Mouse (Mus musculus): ENCODE measurements around the gene Gm35549.
"Not testable (repeated sequence)": the region's sequence is repeated elsewhere in the genome, so short reads cannot be mapped to it uniquely, and the experiment has no call there.

Gm35549 gene

GRCm38 (mm10) chr9:122843760-122844159 is at the start of gene Gm35549:
Gm35549 (minus strand) TSS chr9:122844035.
- no peak for DNase-seq (ENCODE audit: low spot score)

DNA sequence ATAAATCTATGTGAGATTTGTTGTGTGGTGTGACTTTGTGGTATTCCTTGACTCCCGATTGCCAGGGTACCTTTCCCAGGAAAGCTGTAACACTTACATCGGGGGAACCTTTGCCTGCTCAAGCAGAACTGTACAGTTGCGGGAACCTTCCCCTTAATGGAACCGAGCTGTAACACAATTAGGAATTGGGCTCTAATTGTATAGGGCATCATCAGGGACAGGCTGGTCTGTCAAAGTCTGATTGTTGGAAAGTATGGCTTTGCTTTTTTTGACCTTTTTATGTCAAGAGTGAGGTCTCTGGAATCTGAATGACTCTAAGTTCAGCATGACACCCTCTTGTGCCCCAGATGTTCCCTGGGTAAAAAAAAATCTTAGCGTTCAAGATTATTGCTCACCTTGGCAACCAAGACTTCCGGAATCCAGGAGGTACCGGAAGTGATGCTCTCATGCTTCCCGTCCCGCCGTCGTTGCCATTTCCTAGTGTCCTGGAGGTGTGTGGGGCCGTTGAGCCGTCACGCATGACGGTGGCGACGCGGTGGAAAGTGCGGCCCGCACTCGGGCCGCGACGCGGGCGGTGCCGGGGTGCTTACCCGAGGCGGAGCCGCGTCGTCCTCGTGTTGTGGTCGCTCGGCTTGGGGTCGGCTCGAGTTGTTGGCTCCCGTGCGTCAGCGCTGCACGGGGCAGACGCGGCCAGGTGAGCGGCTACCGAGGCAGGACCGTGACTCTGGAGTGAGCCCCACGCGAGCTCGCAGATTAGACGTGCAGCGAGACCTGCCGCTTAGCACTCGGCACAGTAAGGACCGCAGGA is 42.7 kb upstream of the Gm35549 start:
- DNase-seq (ENCODE audit: low spot score): peak; percentile 81

- no peak for DNase-seq (ENCODE audit: low spot score)
Measured at GRCm38 (mm10) chr9:122885385-122885784, 41.5 kb upstream of the Gm35549 start, which contains the start of gene Zkscan7. Zkscan7 (plus strand) TSS chr9:122885685.

- DNase-seq (ENCODE audit: low spot score): no peak
Measured at GRCm38 (mm10) chr9:122875145-122875544, 31.3 kb upstream of the Gm35549 start.

DNA sequence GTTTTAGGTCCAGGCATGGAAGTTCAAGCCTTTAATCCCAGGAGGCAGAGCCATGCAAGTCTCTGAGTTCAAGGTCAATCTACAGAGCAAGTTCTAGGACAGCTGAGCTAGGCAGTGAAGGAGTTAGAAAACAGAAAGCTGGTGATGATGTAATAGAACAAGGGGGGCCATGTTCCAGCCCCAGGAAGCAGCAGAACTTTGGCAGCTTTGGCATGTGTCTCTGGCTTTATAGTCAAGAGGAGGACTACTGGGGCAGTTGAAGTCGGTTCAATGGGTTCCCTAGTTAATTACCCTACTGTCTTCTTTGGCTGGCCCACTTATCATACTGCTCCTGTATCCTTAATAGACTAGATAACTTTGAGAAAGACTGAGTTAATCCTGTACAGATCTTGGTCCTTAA is 30.8 kb upstream of the Gm35549 start:
- DNase-seq (ENCODE audit: low spot score): no peak

GRCm38 (mm10) chr9:122872595-122872994 is 28.8 kb upstream of the Gm35549 start:
- no peak for DNase-seq (ENCODE audit: low spot score)

DNA sequence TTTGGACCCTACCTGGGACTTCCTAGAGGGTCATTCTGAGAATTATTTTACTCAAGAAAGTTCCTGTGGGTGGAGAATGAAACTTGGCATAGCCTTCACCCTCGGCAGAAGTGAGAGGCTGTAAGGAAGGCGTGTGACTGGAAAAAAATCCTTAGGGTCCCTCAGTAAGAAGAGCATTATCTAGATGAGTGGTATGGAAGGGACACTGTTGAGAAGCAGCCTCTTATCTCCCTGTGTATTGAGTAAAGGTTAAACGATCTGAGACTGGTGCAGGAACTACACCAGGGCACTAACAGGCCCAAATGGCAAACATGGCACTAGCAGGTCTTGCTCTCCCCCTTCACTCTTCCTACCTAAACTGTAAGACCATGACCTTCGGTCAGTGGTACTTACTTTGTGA is 22.4 kb upstream of the Gm35549 start:
- DNase-seq (ENCODE audit: low spot score): no peak

GRCm38 (mm10) chr9:122865697-122866166 is 21.9 kb upstream of the Gm35549 start, which contains the start of gene Zfp445:
Zfp445 (minus strand) TSS chr9:122866006.
- DNase-seq (ENCODE audit: low spot score): peak; percentile 86

- DNase-seq (ENCODE audit: low spot score): no peak
Measured at GRCm38 (mm10) chr9:122864848-122865247, 21.0 kb upstream of the Gm35549 start.

- no peak for DNase-seq (ENCODE audit: low spot score)
Measured at GRCm38 (mm10) chr9:122863731-122864130, 19.9 kb upstream of the Gm35549 start.

DNA sequence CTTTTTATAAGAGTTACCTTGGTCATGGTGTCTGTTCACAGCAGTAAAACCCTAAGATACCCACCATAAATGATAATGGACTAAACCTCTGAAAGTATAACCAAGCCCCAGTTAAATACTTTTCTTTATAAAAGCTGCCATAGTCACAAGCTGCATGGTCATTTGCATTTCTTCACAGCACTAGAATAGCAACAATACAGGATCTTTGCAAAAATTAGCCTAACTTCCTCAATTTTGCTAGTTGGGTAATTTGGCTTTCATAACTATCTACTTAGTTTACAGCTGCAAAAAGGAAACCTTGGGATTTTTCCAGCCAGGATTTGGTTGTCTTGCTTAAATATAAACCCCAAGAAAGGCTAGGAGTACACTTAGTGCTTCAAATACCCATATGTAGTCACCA is 16.9 kb upstream of the Gm35549 start:
- DNase-seq (ENCODE audit: low spot score): no peak

DNA sequence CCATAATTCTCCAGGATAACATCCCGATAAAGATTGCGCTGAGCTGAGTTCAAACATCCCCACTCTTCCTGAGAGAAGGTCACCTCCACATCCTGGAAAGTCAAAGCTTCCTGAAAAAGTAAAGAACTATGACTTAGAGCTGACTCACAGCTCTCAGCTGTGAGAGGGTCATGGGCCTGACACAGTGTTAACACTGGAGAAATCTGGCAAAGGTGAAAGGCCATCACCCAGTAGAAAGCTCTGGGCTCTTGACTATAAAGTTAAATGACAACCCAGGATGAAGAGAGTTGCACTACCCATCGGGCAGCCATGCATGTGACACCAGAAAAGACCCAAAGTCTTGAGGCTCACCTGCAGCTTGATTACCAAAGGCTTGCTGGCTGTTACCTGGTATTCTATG is 12.9 kb upstream of the Gm35549 start:
- no peak for DNase-seq (ENCODE audit: low spot score)

- no peak for DNase-seq (ENCODE audit: low spot score)
Measured at GRCm38 (mm10) chr9:122855617-122856016, 11.8 kb upstream of the Gm35549 start.

DNA sequence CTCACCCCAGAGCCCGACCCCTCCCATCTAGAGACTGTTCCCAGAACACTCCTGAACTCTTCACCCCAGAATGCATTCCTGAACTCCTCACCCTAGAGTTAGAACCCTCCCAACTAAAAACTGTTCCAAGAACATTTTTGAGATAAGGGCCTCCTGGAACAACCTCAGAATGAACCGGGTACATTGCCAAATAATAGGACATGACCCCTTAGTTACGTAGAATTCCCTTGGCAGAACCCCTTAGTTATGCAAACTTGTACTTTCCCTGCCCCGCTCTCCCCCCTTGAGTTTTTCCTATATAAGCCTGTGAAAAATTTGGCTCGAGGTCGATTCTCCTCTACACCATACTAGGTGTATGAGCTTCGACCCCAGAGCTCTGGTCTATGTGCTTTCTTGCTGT is 11.3 kb upstream of the Gm35549 start:
- DNase-seq (ENCODE audit: low spot score): not testable (repeated sequence)

DNA sequence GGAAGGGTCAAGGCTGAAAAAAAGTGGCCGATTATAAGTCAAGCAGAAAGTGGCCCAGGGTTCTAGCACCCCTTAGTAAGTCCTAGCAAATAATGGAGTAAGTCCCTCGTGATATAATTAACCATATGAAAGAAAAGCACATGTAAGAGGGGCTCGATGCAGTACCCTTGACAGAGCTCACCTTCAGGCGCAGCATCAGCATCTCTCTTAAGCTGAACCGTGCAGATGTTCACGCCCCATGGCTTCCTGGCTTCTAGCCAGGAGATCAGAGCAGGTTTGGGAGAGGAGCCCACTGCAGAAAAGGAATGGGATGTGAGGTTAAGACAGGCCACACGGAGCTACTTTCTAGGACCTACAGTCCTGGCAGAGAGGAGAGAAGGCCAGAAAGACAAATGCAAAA is 10.7 kb upstream of the Gm35549 start:
- DNase-seq (ENCODE audit: low spot score): no peak

DNA sequence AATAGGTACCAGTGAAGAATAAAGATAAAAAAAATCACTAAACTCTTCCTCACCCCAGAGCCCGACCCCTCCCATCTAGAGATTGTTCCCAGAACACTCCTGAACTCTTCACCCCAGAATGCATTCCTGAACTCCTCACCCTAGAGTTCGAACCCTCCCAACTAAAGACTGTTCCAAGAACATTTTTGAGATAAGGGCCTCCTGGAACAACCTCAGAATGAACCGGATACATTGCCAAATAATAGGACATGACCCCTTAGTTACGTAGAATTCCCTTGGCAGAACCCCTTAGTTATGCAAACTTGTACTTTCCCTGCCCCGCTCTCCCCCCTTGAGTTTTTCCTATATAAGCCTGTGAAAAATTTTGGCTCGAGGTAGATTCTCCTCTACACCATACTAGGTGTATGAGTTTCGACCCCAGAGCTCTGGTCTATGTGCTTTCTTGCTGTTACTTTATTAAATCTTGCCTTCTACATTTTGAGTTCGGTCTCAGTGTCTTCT is 4.0 kb upstream of the Gm35549 start:
- not testable (repeated sequence) for DNase-seq (ENCODE audit: low spot score)

DNA sequence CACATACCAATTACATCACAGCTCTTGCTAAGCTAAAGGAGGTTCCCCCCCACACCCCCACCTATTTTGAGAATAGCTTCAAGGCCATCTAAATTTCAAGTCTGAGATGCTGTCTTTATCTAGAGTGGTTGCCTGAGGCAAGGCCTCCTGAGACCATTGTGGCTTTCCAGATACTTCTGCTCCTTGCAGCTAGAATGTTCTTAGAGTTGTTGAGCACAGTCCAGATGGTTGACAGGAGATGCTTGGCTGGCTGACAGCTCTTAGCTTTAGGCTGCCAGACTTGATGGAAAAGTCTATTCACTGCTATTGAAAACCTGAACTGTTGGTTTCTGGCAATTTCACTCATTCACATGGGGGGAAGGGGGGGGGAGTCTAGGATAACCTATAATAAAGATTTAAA is 2.3 kb upstream of the Gm35549 start:
- no peak for DNase-seq (ENCODE audit: low spot score)

GRCm38 (mm10) chr9:122845621-122846020 is 1.8 kb upstream of the Gm35549 start:
- DNase-seq (ENCODE audit: low spot score): no peak

DNA sequence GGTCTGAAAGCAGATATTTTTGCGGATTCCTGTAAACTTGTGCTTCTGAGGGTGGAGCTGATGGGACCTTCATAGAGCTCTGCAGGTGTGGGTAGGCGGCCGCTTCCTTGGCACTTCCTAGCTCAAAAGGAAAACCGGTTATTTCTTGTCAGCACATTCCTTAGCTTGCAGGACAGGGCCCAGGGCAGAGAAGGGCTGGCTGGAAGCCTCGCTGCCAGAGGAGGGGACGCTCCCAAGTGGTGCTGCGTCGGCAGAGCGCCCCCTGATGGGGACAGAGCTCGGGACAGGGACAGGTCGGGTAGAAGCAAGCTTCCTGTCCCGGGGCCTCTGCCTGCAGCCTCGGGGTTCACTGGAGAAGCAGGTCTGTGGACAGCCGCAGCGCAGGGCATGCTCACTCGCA is 6.2 kb downstream of the Gm35549 start:
- peak; percentile 2 for DNase-seq (ENCODE audit: low spot score)

DNA sequence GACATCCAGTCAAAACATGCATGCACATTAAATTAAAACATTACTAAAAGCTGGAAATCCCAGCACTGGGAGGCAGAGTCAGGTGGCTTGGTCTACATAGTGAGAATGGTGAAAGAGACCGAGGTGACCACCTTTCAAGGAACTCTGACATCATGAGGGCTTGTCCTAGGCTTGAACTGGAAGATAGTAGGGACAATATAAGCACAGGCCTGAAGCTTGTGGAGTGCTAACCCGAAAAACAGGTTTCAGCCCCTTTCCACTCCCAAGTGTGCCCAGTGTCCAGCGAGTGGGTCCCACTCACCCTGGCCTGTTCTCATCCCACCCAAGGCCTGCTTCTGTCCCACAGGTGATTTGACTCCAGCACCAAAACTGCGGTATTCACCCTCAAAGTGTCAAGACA is 6.6 kb downstream of the Gm35549 start:
- DNase-seq (ENCODE audit: low spot score): no peak

GRCm38 (mm10) chr9:122836790-122837189 is 7.0 kb downstream of the Gm35549 start:
- no peak for DNase-seq (ENCODE audit: low spot score)

- no peak for DNase-seq (ENCODE audit: low spot score)
Measured at GRCm38 (mm10) chr9:122836126-122836525, 7.7 kb downstream of the Gm35549 start.

- DNase-seq (ENCODE audit: low spot score): no peak
Measured at GRCm38 (mm10) chr9:122829826-122830380, 13.9 kb downstream of the Gm35549 start.

Measured in T-cell, adult 2 months (primary cell).